Mouse (Mus musculus): Measurements from ENCODE around the gene Sf3b4. TPM values are rescaled to one million over a fixed set of nuclear protein-coding genes. Genes with fewer than 3 reads are reported as not detected.

The Sf3b4 gene
- total RNA-seq, 2 experiments from 2014 or later: 15.1 to 17.3 TPM

- DNase-seq: no peak
Observed at GRCm38 (mm10) chr3:96209242-96209641, 37.1 kb downstream of the Sf3b4 start.

GRCm38 (mm10) chr3:96219191-96219641 lies 47.1 kb downstream of the Sf3b4 start:
- intact Hi-C loops (cut with DNase I): loop anchor here (2.0 to 5.0 kb wide), 2 partner anchors 46 to 152 kb away; partner anchors contain the start of gene Sf3b4
- peak; percentile 37 to 50 for DNase-seq

More at GRCm38 (mm10) chr3:96209242-96209641, 37.1 kb downstream of the Sf3b4 start:
- intact Hi-C loops (cut with DNase I): no loop called here

DNA sequence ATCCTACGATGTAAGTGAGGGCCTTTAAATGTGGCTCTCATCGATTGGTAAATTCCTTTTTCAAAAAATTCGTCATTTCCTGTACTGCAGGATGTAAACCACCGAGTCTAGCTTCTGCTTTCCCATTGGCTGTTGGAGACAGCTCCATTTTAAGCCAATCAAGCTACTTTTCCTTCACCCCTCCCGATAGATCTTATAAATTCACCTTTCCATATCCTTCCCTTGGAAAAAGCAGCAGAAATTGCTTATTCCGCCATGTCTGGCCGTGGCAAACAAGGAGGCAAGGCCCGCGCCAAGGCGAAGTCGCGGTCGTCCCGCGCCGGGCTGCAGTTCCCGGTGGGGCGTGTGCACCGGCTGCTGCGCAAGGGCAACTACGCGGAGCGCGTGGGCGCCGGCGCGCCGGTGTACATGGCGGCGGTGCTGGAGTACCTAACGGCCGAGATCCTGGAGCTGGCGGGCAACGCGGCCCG lies 47.6 kb downstream of the Sf3b4 start, which contains the start of the genes Bola1 and Hist2h2ab:
Bola1 (minus strand) TSS at position 49 of the 470 bp plus-strand sequence.
Hist2h2ab (plus strand) TSS at position 205 of the 470 bp plus-strand sequence.
- peak; percentile 72 to 88 for DNase-seq
- intact Hi-C loops (cut with DNase I): loop anchor here (2.0 to 5.0 kb wide), 4 partner anchors 17 to 152 kb away; partner anchors contain the start of genes Hist2h4 and Sf3b4

GRCm38 (mm10) chr3:96220131-96220764 lies 48.1 kb downstream of the Sf3b4 start:
- peak; percentile 42 to 87 for DNase-seq
- intact Hi-C loops (cut with DNase I): loop anchor here (2.0 kb wide), 2 partner anchors 17 to 43 kb away; partner anchors contain the start of gene Hist2h4

GRCm38 (mm10) chr3:96220765-96221639 lies 48.9 kb downstream of the Sf3b4 start, which contains the start of the genes Hist2h2ac and Hist2h2be:
TSS of gene Hist2h2ac (minus strand) at chr3:96220880.
TSS of gene Hist2h2be (plus strand) at chr3:96221119.
- intact Hi-C loops (cut with DNase I): loop anchor here (2.0 kb wide), 2 partner anchors 16 to 42 kb away; partner anchors contain the start of gene Hist2h4
- DNase-seq: peak; percentile 83 to 85

- intact Hi-C loops (cut with DNase I): loop anchor here (2.0 kb wide), 2 partner anchors 15 to 41 kb away; partner anchors contain the start of gene Hist2h4
- peak in 1 of 2 experiments; percentile 33 for DNase-seq
Observed at GRCm38 (mm10) chr3:96221640-96222038, 49.5 kb downstream of the Sf3b4 start.

DNA sequence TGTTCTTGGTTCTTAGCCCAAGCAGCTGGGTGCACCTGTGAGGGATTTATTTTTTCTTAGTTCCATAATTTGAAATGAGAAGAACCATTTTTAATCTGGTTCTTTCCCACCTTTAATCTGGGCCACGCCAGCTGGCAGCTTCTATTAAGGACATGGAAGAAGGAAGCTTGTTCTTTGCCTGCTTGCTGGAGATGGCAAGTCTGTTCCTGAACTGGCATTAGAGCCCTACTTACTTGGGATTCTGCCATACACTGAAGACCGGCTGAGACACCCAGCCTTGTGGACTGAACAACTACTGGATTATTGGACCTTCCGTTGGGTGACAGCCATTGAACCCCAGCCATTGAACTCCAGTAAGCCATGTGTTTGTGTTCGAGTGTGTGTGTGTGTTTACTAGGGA lies 50.6 kb downstream of the Sf3b4 start:
- no peak for DNase-seq
- intact Hi-C loops (cut with DNase I): no loop called here

GRCm38 (mm10) chr3:96225421-96225820 lies 53.3 kb downstream of the Sf3b4 start:
- intact Hi-C loops (cut with DNase I): no loop called here

More at GRCm38 (mm10) chr3:96225421-96225820, 53.3 kb downstream of the Sf3b4 start:
- DNase-seq: no peak

Small RNA genes within 50 kb of the gene (microRNA-seq; reads per million reads assigned to microRNA genes)
- 0 reads per million in 2 experiments for gene Gm44492 (ENCODE audit: borderline number of aligned reads in 2 of 2)

Other genes starting within 250 kb of the Sf3b4 start
- 10 to 100 TPM; 82.7 to 85.9 TPM for gene Anp32e, start 243.1 kb upstream of the Sf3b4 start, total RNA-seq (2021)
- gene Plekho1, start 176.3 kb upstream of the Sf3b4 start, total RNA-seq (2021): 10 to 100 TPM; 73.4 to 81.1 TPM
- 10 to 100 TPM; 22.3 to 26.0 TPM for gene Vps45, start 113.9 kb upstream of the Sf3b4 start, total RNA-seq (2021)
- gene Otud7b, start 67.8 kb upstream of the Sf3b4 start, total RNA-seq (2021): 10 to 100 TPM; 56.7 to 67.6 TPM
- gene Mtmr11, start 10.3 kb upstream of the Sf3b4 start, total RNA-seq (2021): 1 to 10 TPM; 2.0 to 5.6 TPM
- gene Sv2a, start 8.8 kb downstream of the Sf3b4 start, total RNA-seq (2021): 1 to 10 TPM; 3.4 to 9.9 TPM
- 10 to 100 TPM; 25.1 to 26.9 TPM for gene Bola1, start 47.4 kb downstream of the Sf3b4 start, total RNA-seq (2021)
- 1 to 10 TPM; 1.9 to 2.3 TPM for gene Hist2h2ab, start 47.5 kb downstream of the Sf3b4 start, total RNA-seq (2021)
- 10 to 100 TPM; 32.1 to 35.4 TPM for gene Hist2h2ac, start 48.5 kb downstream of the Sf3b4 start, total RNA-seq (2021)
- 10 to 100 TPM in 1 of 2 experiments, 1 to 10 TPM in 1; 8.3 to 10.5 TPM for gene Hist2h2be, start 48.8 kb downstream of the Sf3b4 start, total RNA-seq (2021)
- gene Hist2h3c2, start 66.8 kb downstream of the Sf3b4 start, total RNA-seq (2021): 10 to 100 TPM in 1 of 2 experiments, 1 to 10 TPM in 1; 8.9 to 10.6 TPM
- gene Hist2h2aa2, start 67.9 kb downstream of the Sf3b4 start, total RNA-seq (2021): 100 to 1,000 TPM; 243 to 253 TPM
- 10 to 100 TPM in 1 of 2 experiments, 1 to 10 TPM in 1; 6.4 to 16.6 TPM for gene Hist2h2aa1, start 73.2 kb downstream of the Sf3b4 start, total RNA-seq (2021)
- not detected for gene Hist2h3c1, start 74.4 kb downstream of the Sf3b4 start, total RNA-seq (2021)
- 10 to 100 TPM; 14.0 to 17.5 TPM for gene Hist2h4, start 91.0 kb downstream of the Sf3b4 start, total RNA-seq (2021)
- gene Hist2h3b, start 96.3 kb downstream of the Sf3b4 start, total RNA-seq (2021): 10 to 100 TPM; 36.6 to 38.6 TPM
- 10 to 100 TPM; 51.8 to 59.2 TPM for gene Hist2h2bb, start 97.4 kb downstream of the Sf3b4 start, total RNA-seq (2021)
- gene Fcgr1, start 121.6 kb downstream of the Sf3b4 start, total RNA-seq (2021): 1 to 10 TPM in 1 of 2 experiments, under 1 TPM in 1; 0.47 to 1.4 TPM

All from heart, postnatal 36 days (tissue).